Mouse (Mus musculus): ENCODE data around the gene Nrp2. TPM values are rescaled to one million over a fixed set of nuclear protein-coding genes. Genes with fewer than 3 reads are reported as not detected.
A peak's percentile ranks its signal among the peaks of the same experiment; 100 is the strongest.

The Nrp2 gene
- polyA plus RNA-seq, 1 experiment from 2014 or later, result 7.1 TPM

DNA sequence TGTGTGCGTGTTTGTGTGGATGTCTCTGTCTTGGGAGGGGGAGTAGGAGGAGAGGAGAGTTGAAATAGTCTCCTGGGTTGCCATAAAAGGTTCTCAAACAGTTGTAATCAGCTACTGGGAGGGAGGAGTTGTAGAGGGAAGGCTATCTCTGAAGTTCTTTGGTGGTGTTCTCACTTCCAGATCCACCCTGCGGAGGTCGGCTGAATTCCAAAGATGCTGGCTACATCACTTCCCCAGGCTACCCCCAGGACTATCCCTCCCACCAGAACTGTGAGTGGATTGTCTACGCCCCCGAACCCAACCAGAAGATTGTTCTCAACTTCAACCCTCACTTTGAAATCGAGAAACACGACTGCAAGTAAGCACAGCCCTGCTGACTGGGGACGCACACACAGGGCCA lies 15.7 kb downstream of the Nrp2 start:
- Histone ChIP-seq H3K9me3 (ENCODE audit: control insufficient read depth, low read length) (no peaks in the 10 kb centered on the region), H3K4me3 (ENCODE audit: low read length) (no peak overlapping the region), H3K27ac (ENCODE audit: low read depth, low read length) (no peak overlapping the region), H3K36me3 (ENCODE audit: control insufficient read depth, insufficient read depth, low read length) (no peaks in the 10 kb centered on the region), H3K4me1 (ENCODE audit: control insufficient read depth, insufficient read depth, low read length) (peaks cover 16% of the 10 kb centered on the region), H3K9ac (ENCODE audit: low read depth, low read length) (no peak overlapping the region), H3K27me3 (ENCODE audit: control insufficient read depth, insufficient read depth, low read length) (no peaks in the 10 kb centered on the region; the same call in 1 of the 2 replicates), H3K4me2 (replicated peaks; ENCODE audit: low read depth, low read length) (no peak overlapping the region)
- WGBS, result 54% methylated on average over 8 of the region's 8 CpGs
- no peak for ATAC-seq (ENCODE audit: low FRiP score, low TSS enrichment)

GRCm38 (mm10) chr1:62719770-62720169 lies 16.7 kb downstream of the Nrp2 start:
- H3K36me3 ChIP-seq (ENCODE audit: control insufficient read depth, insufficient read depth, low read length), result no peaks in the 10 kb centered on the region
- no peaks in the 10 kb centered on the region for H3K27me3 ChIP-seq (ENCODE audit: control insufficient read depth, insufficient read depth, low read length)

GRCm38 (mm10) chr1:62720176-62720575 lies 17.1 kb downstream of the Nrp2 start:
- Histone ChIP-seq H3K4me3 (ENCODE audit: low read length) (no peak overlapping the region), H3K9ac (ENCODE audit: low read depth, low read length) (no peak overlapping the region), H3K27ac (ENCODE audit: low read depth, low read length) (no peak overlapping the region), H3K4me1 (ENCODE audit: control insufficient read depth, insufficient read depth, low read length) (peaks cover 18% of the 10 kb centered on the region), H3K27me3 (ENCODE audit: control insufficient read depth, insufficient read depth, low read length) (no peaks in the 10 kb centered on the region), H3K4me2 (replicated peaks; ENCODE audit: low read depth, low read length) (no peak overlapping the region), H3K9me3 (ENCODE audit: control insufficient read depth, low read length) (no peaks in the 10 kb centered on the region), H3K36me3 (ENCODE audit: control insufficient read depth, insufficient read depth, low read length) (no peaks in the 10 kb centered on the region)
- 86% methylated on average over 3 of the region's 3 CpGs for WGBS
- no peak for ATAC-seq (ENCODE audit: low FRiP score, low TSS enrichment)

More at GRCm38 (mm10) chr1:62719770-62720169, 16.7 kb downstream of the Nrp2 start:
- no peak overlapping the region for H3K9ac ChIP-seq (ENCODE audit: low read depth, low read length)
- WGBS, result 73% methylated on average over 6 of the region's 6 CpGs
- H3K9me3 ChIP-seq (ENCODE audit: control insufficient read depth, low read length), result no peaks in the 10 kb centered on the region
- no peak overlapping the region for H3K4me2 ChIP-seq (replicated peaks; ENCODE audit: low read depth, low read length)
- no peak overlapping the region for H3K4me3 ChIP-seq (ENCODE audit: low read length)
- H3K27ac ChIP-seq (ENCODE audit: low read depth, low read length), result no peak overlapping the region
- no peak for ATAC-seq (ENCODE audit: low FRiP score, low TSS enrichment)
- H3K4me1 ChIP-seq (ENCODE audit: control insufficient read depth, insufficient read depth, low read length), result peaks cover 16% of the 10 kb centered on the region

DNA sequence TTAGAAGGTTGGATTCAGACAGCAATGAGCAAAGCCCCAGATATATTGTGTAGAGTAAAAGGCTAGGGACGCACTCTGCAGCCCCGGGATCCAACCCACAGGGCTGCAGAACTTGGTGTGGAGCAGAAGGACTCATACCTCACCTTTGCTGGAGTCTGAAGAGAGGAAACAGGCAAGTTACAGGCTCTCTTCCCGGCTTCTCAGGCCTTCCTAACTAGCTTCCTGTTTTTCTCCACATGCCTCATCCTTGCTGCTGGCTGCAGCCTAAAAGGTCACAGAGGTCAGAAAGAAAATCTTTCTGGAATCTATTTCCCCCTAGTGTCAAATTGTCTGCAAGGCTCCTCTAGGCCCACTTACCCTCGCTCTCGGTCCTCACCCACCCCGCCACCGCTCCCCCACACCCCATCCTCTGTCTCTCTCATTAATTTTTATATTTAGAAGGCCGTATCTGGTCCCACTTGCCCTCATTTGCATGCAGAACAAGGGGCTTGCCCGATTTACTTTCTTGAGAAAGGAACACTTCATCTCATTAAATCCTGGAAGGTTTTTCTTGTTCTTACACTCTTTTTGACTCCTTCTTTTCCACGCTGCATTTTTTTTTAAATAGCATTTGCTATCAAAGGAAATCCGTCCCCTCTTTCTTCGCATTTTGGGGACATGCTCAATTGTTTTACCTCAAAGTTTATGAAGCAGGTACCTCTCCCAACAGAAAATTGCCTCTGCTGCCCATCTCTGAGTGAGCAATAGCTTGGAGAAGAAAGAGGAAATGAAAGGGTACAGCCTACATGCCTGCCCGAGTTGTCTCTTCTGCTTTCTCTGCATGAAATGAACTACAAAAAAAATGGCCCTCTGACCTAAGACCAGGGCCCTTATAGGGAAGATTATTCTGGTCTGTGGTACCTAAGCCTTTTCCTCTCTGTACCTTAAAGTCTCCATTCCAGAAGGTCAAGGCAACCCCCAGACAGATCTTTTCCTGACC lies 17.9 kb downstream of the Nrp2 start:
- Histone ChIP-seq H3K9ac (ENCODE audit: low read depth, low read length) (no peak overlapping the region), H3K4me2 (replicated peaks; ENCODE audit: low read depth, low read length) (no peak overlapping the region), H3K9me3 (ENCODE audit: control insufficient read depth, low read length) (no peaks in the 10 kb centered on the region), H3K4me1 (ENCODE audit: control insufficient read depth, insufficient read depth, low read length) (peaks cover 13% of the 10 kb centered on the region; the same call in 1 of the 2 replicates), H3K27me3 (ENCODE audit: control insufficient read depth, insufficient read depth, low read length) (no peaks in the 10 kb centered on the region), H3K36me3 (ENCODE audit: control insufficient read depth, insufficient read depth, low read length) (no peaks in the 10 kb centered on the region), H3K4me3 (ENCODE audit: low read length) (no peak overlapping the region), H3K27ac (ENCODE audit: low read depth, low read length) (no peak overlapping the region)
- ATAC-seq (ENCODE audit: low FRiP score, low TSS enrichment), result no peak
- WGBS, result 64% methylated on average over 13 of the region's 13 CpGs

DNA sequence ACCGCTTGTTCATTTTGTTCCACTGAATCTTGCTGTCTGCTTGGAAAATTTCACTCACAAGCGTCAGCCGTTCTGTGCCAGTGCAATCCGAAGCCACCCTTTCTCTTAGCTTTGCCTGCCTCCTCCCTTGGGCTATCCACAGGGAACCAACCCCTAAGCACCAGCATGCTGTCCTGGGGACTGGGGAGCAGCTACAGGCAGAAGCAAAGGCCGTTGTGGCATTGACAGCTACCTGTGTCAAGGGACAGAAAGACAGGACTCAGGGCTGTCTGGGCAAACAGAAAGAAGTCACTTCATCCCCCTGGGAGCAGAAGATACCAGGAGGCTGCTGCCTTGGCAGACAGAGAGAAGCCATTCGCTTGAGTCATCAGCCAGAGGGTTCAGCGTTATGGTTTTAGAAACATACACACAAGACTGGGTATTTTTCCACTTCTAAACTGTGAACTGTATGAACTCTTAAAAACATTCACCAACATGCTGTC lies 18.7 kb downstream of the Nrp2 start:
- 76% methylated on average over 7 of the region's 7 CpGs for WGBS
- no peak for ATAC-seq (ENCODE audit: low FRiP score, low TSS enrichment)
- no peaks in the 10 kb centered on the region for H3K36me3 ChIP-seq (ENCODE audit: control insufficient read depth, insufficient read depth, low read length)
- no peak overlapping the region for H3K9ac ChIP-seq (ENCODE audit: low read depth, low read length)
- H3K4me2 ChIP-seq (replicated peaks; ENCODE audit: low read depth, low read length), result no peak overlapping the region
- H3K27ac ChIP-seq (ENCODE audit: low read depth, low read length), result no peak overlapping the region
- no peak overlapping the region for H3K4me3 ChIP-seq (ENCODE audit: low read length)
- H3K4me1 ChIP-seq (ENCODE audit: control insufficient read depth, insufficient read depth, low read length), result peaks cover 9% of the 10 kb centered on the region; the same call in 1 of the 2 replicates
- H3K27me3 ChIP-seq (ENCODE audit: control insufficient read depth, insufficient read depth, low read length), result no peaks in the 10 kb centered on the region
- H3K9me3 ChIP-seq (ENCODE audit: control insufficient read depth, low read length), result no peaks in the 10 kb centered on the region

- H3K4me1 ChIP-seq (ENCODE audit: control insufficient read depth, insufficient read depth, low read length), result 0 out of 2 replicates have a peak, but pooled peaks cover 6% of the 10 kb centered on the region
- no peaks in the 10 kb centered on the region for H3K36me3 ChIP-seq (ENCODE audit: control insufficient read depth, insufficient read depth, low read length)
- no peaks in the 10 kb centered on the region for H3K9me3 ChIP-seq (ENCODE audit: control insufficient read depth, low read length)
- 71% methylated on average over 8 of the region's 8 CpGs for WGBS
- no peaks in the 10 kb centered on the region for H3K27me3 ChIP-seq (ENCODE audit: control insufficient read depth, insufficient read depth, low read length)
- H3K27ac ChIP-seq (ENCODE audit: low read depth, low read length), result no peak overlapping the region
- H3K4me2 ChIP-seq (replicated peaks; ENCODE audit: low read depth, low read length), result no peak overlapping the region
- H3K4me3 ChIP-seq (ENCODE audit: low read length), result no peak overlapping the region
- no peak for ATAC-seq (ENCODE audit: low FRiP score, low TSS enrichment)
- H3K9ac ChIP-seq (ENCODE audit: low read depth, low read length), result no peak overlapping the region
Observed at GRCm38 (mm10) chr1:62722526-62722925, 19.4 kb downstream of the Nrp2 start.

DNA sequence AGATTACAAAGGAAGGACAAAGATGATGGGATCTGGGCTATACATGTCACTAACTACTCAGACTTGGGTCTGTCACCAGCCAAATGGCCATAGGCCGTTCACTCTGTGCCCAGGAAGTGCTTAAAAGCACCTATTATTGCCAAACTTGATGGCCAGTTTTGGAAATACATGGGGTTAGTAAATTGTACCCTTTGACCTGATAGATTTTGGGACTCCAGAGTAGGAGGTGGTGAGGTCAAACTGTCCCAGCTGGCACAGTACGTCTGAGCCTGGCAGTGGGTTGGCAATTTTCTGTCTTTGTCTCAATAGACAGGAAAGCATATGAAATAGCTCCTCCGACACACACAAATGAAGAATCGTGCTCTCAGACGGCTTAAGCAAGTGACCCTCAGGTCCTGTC lies 20.8 kb downstream of the Nrp2 start:
- peak overlapping the region; percentile 24; the same call in 1 of the 2 replicates for H3K27ac ChIP-seq (ENCODE audit: low read depth, low read length)
- no peaks in the 10 kb centered on the region for H3K9me3 ChIP-seq (ENCODE audit: control insufficient read depth, low read length)
- no peaks in the 10 kb centered on the region for H3K27me3 ChIP-seq (ENCODE audit: control insufficient read depth, insufficient read depth, low read length)
- H3K36me3 ChIP-seq (ENCODE audit: control insufficient read depth, insufficient read depth, low read length), result no peaks in the 10 kb centered on the region
- no peak overlapping the region for H3K9ac ChIP-seq (ENCODE audit: low read depth, low read length)
- ATAC-seq (ENCODE audit: low FRiP score, low TSS enrichment), result no peak
- H3K4me3 ChIP-seq (ENCODE audit: low read length), result no peak overlapping the region
- H3K4me1 ChIP-seq (ENCODE audit: control insufficient read depth, insufficient read depth, low read length), result peaks cover 18% of the 10 kb centered on the region
- WGBS, result 72% methylated on average over 5 of the region's 5 CpGs
- no peak overlapping the region for H3K4me2 ChIP-seq (replicated peaks; ENCODE audit: low read depth, low read length)

- Histone ChIP-seq H3K9ac (ENCODE audit: low read depth, low read length) (no peak overlapping the region), H3K4me3 (ENCODE audit: low read length) (no peak overlapping the region), H3K4me2 (replicated peaks; ENCODE audit: low read depth, low read length) (no peak overlapping the region), H3K9me3 (ENCODE audit: control insufficient read depth, low read length) (no peaks in the 10 kb centered on the region), H3K4me1 (ENCODE audit: control insufficient read depth, insufficient read depth, low read length) (peaks cover 21% of the 10 kb centered on the region), H3K36me3 (ENCODE audit: control insufficient read depth, insufficient read depth, low read length) (no peaks in the 10 kb centered on the region), H3K27me3 (ENCODE audit: control insufficient read depth, insufficient read depth, low read length) (no peaks in the 10 kb centered on the region), H3K27ac (ENCODE audit: low read depth, low read length) (peak overlapping the region; percentile 24; the same call in 1 of the 2 replicates)
- WGBS, result 63% methylated on average over 6 of the region's 6 CpGs
- no peak for ATAC-seq (ENCODE audit: low FRiP score, low TSS enrichment)
Observed at GRCm38 (mm10) chr1:62724461-62725021, 21.5 kb downstream of the Nrp2 start.
